Mouse (Mus musculus): ENCODE data around the gene 1700012B09Rik. TPM values are rescaled to one million over a fixed set of nuclear protein-coding genes. Genes with fewer than 3 reads are reported as not detected.

The 1700012B09Rik gene
- polyA plus RNA-seq, 1 experiment from 2014 or later = 4.5 TPM

GRCm38 (mm10) chr9:14750901-14751502, 19.8 kb downstream of the 1700012B09Rik start:
- peak overlapping the region; percentile 94 for H3K4me2 ChIP-seq (ENCODE audit: low read length)
- H3K4me3 ChIP-seq (ENCODE audit: low read depth, low read length) = peak overlapping the region; percentile 58
- WGBS = 57% methylated on average over 42 of the region's 42 CpGs
- no peak overlapping the region for H3K27ac ChIP-seq (ENCODE audit: low read length)
- H3K4me1 ChIP-seq (ENCODE audit: control insufficient read depth, insufficient read depth, low read length) = peaks cover 8% of the 10 kb centered on the region; the same call in 1 of the 2 replicates
- no peaks in the 10 kb centered on the region for H3K36me3 ChIP-seq (ENCODE audit: control insufficient read depth, insufficient read depth, low read length)
- peak; percentile 32 for ATAC-seq
- peaks cover 8% of the 10 kb centered on the region; the same call in 1 of the 2 replicates for H3K27me3 ChIP-seq (ENCODE audit: control insufficient read depth, insufficient read depth, low read depth, low read length)
- no peaks in the 10 kb centered on the region for H3K9me3 ChIP-seq (replicated peaks; ENCODE audit: control insufficient read depth, low read length, poor library complexity, severe bottlenecking)
- peak overlapping the region; percentile 76 for H3K9ac ChIP-seq (ENCODE audit: low read depth, low read length)

- H3K27me3 ChIP-seq (ENCODE audit: control insufficient read depth, insufficient read depth, low read depth, low read length) = no peaks in the 10 kb centered on the region
- H3K27ac ChIP-seq (ENCODE audit: low read length) = no peak within 1 kb of the TSS
- H3K9ac ChIP-seq (ENCODE audit: low read depth, low read length) = no peak within 1 kb of the TSS
- no peak for ATAC-seq
- H3K9me3 ChIP-seq (replicated peaks; ENCODE audit: control insufficient read depth, low read length, poor library complexity, severe bottlenecking) = no peaks in the 10 kb centered on the region
- no peaks in the 10 kb centered on the region for H3K4me1 ChIP-seq (ENCODE audit: control insufficient read depth, insufficient read depth, low read length)
- 87% methylated on average over 19 of the region's 19 CpGs for WGBS
- no peak within 1 kb of the TSS for H3K4me3 ChIP-seq (ENCODE audit: low read depth, low read length)
- no peaks in the 10 kb centered on the region for H3K36me3 ChIP-seq (ENCODE audit: control insufficient read depth, insufficient read depth, low read length)
- no peak within 1 kb of the TSS for H3K4me2 ChIP-seq (ENCODE audit: low read length)
These were observed 30.5 kb downstream of the 1700012B09Rik start, which contains the start of gene Piwil4 for GRCm38 (mm10) chr9:14740151-14740924. Gene Piwil4, minus strand, starts transcription at chr9:14740733.

GRCm38 (mm10) chr9:14739498-14740150, 31.2 kb downstream of the 1700012B09Rik start:
- WGBS = 90% methylated on average over 4 of the region's 4 CpGs
- H3K4me3 ChIP-seq (ENCODE audit: low read depth, low read length) = no peak overlapping the region
- no peak overlapping the region for H3K4me2 ChIP-seq (ENCODE audit: low read length)
- no peaks in the 10 kb centered on the region for H3K9me3 ChIP-seq (replicated peaks; ENCODE audit: control insufficient read depth, low read length, poor library complexity, severe bottlenecking)
- no peak for ATAC-seq
- H3K4me1 ChIP-seq (ENCODE audit: control insufficient read depth, insufficient read depth, low read length) = no peaks in the 10 kb centered on the region
- no peak overlapping the region for H3K27ac ChIP-seq (ENCODE audit: low read length)
- no peaks in the 10 kb centered on the region for H3K27me3 ChIP-seq (ENCODE audit: control insufficient read depth, insufficient read depth, low read depth, low read length)
- no peak overlapping the region for H3K9ac ChIP-seq (ENCODE audit: low read depth, low read length)
- H3K36me3 ChIP-seq (ENCODE audit: control insufficient read depth, insufficient read depth, low read length) = no peaks in the 10 kb centered on the region

- peak; percentile 51; the same call in 1 of the 2 replicates for ATAC-seq
- H3K27ac ChIP-seq (ENCODE audit: low read length) = no peak overlapping the region
- 59% methylated on average over 9 of the region's 9 CpGs for WGBS
These were observed 39.8 kb downstream of the 1700012B09Rik start for GRCm38 (mm10) chr9:14730941-14731541.

GRCm38 (mm10) chr9:14728365-14728764, 42.5 kb downstream of the 1700012B09Rik start:
- no peak overlapping the region for H3K4me2 ChIP-seq (ENCODE audit: low read length)
- no peaks in the 10 kb centered on the region for H3K36me3 ChIP-seq (ENCODE audit: control insufficient read depth, insufficient read depth, low read length)
- no peak overlapping the region for H3K4me3 ChIP-seq (ENCODE audit: low read depth, low read length)
- no peaks in the 10 kb centered on the region for H3K9me3 ChIP-seq (replicated peaks; ENCODE audit: control insufficient read depth, low read length, poor library complexity, severe bottlenecking)
- H3K4me1 ChIP-seq (ENCODE audit: control insufficient read depth, insufficient read depth, low read length) = no peaks in the 10 kb centered on the region
- no peaks in the 10 kb centered on the region for H3K27me3 ChIP-seq (ENCODE audit: control insufficient read depth, insufficient read depth, low read depth, low read length)
- no peak for ATAC-seq
- H3K9ac ChIP-seq (ENCODE audit: low read depth, low read length) = no peak overlapping the region
- 85% methylated on average over 4 of the region's 4 CpGs for WGBS
- H3K27ac ChIP-seq (ENCODE audit: low read length) = no peak overlapping the region

More at GRCm38 (mm10) chr9:14730941-14731541, 39.8 kb downstream of the 1700012B09Rik start:
- H3K4me3 ChIP-seq (ENCODE audit: low read depth, low read length) = no peak overlapping the region
- H3K4me1 ChIP-seq (ENCODE audit: control insufficient read depth, insufficient read depth, low read length) = no peaks in the 10 kb centered on the region
- H3K36me3 ChIP-seq (ENCODE audit: control insufficient read depth, insufficient read depth, low read length) = no peaks in the 10 kb centered on the region
- no peaks in the 10 kb centered on the region for H3K9me3 ChIP-seq (replicated peaks; ENCODE audit: control insufficient read depth, low read length, poor library complexity, severe bottlenecking)
- no peaks in the 10 kb centered on the region for H3K27me3 ChIP-seq (ENCODE audit: control insufficient read depth, insufficient read depth, low read depth, low read length)
- H3K9ac ChIP-seq (ENCODE audit: low read depth, low read length) = no peak overlapping the region
- no peak overlapping the region for H3K4me2 ChIP-seq (ENCODE audit: low read length)

- ATAC-seq = no peak
- no peak overlapping the region for H3K27ac ChIP-seq (ENCODE audit: low read length)
- no peaks in the 10 kb centered on the region for H3K27me3 ChIP-seq (ENCODE audit: control insufficient read depth, insufficient read depth, low read depth, low read length)
- 92% methylated on average over 4 of the region's 4 CpGs for WGBS
- H3K9ac ChIP-seq (ENCODE audit: low read depth, low read length) = no peak overlapping the region
- no peaks in the 10 kb centered on the region for H3K36me3 ChIP-seq (ENCODE audit: control insufficient read depth, insufficient read depth, low read length)
- no peak overlapping the region for H3K4me2 ChIP-seq (ENCODE audit: low read length)
- no peaks in the 10 kb centered on the region for H3K9me3 ChIP-seq (replicated peaks; ENCODE audit: control insufficient read depth, low read length, poor library complexity, severe bottlenecking)
- H3K4me1 ChIP-seq (ENCODE audit: control insufficient read depth, insufficient read depth, low read length) = no peaks in the 10 kb centered on the region
- H3K4me3 ChIP-seq (ENCODE audit: low read depth, low read length) = no peak overlapping the region
These were observed 44.2 kb downstream of the 1700012B09Rik start for GRCm38 (mm10) chr9:14726629-14727028.

GRCm38 (mm10) chr9:14726005-14726404, 44.8 kb downstream of the 1700012B09Rik start:
- Histone ChIP-seq H3K27ac (ENCODE audit: low read length) (no peak overlapping the region), H3K9me3 (replicated peaks; ENCODE audit: control insufficient read depth, low read length, poor library complexity, severe bottlenecking) (no peaks in the 10 kb centered on the region), H3K4me1 (ENCODE audit: control insufficient read depth, insufficient read depth, low read length) (no peaks in the 10 kb centered on the region), H3K36me3 (ENCODE audit: control insufficient read depth, insufficient read depth, low read length) (no peaks in the 10 kb centered on the region), H3K4me2 (ENCODE audit: low read length) (no peak overlapping the region), H3K27me3 (ENCODE audit: control insufficient read depth, insufficient read depth, low read depth, low read length) (no peaks in the 10 kb centered on the region), H3K9ac (ENCODE audit: low read depth, low read length) (no peak overlapping the region), H3K4me3 (ENCODE audit: low read depth, low read length) (no peak overlapping the region)
- no peak for ATAC-seq
- 91% methylated on average over 6 of the region's 6 CpGs for WGBS

- WGBS = 86% methylated on average over 5 of the region's 5 CpGs
- no peaks in the 10 kb centered on the region for H3K36me3 ChIP-seq (ENCODE audit: control insufficient read depth, insufficient read depth, low read length)
- no peaks in the 10 kb centered on the region for H3K9me3 ChIP-seq (replicated peaks; ENCODE audit: control insufficient read depth, low read length, poor library complexity, severe bottlenecking)
- H3K4me3 ChIP-seq (ENCODE audit: low read depth, low read length) = no peak overlapping the region
- no peaks in the 10 kb centered on the region for H3K27me3 ChIP-seq (ENCODE audit: control insufficient read depth, insufficient read depth, low read depth, low read length)
- H3K4me2 ChIP-seq (ENCODE audit: low read length) = no peak overlapping the region
- no peaks in the 10 kb centered on the region for H3K4me1 ChIP-seq (ENCODE audit: control insufficient read depth, insufficient read depth, low read length)
- H3K27ac ChIP-seq (ENCODE audit: low read length) = no peak overlapping the region
- H3K9ac ChIP-seq (ENCODE audit: low read depth, low read length) = no peak overlapping the region
- no peak for ATAC-seq
These were observed 45.9 kb downstream of the 1700012B09Rik start for GRCm38 (mm10) chr9:14724755-14725420.
